Mouse (Mus musculus): ENCODE measurements at regions not wholly inside any gene's neighbourhood (a gene's known extent, or its start where the extent isn't known, plus 50 kb on each side); places are given as distances from the start of the nearest gene placed in this dataset.

GRCm38 (mm10) chr3:35141500-35142220 lies 491.5 kb downstream of the Sox2 start:
- TF ChIP-seq CTCF (IDR thresholded peaks at IDR 0.05; ENCODE audit: low read depth, low read length) = no peak
- TF ChIP-seq POLR2A (IDR thresholded peaks at IDR 0.05; ENCODE audit: borderline replicate concordance, low read depth, low read length) = no peak

Data from bone marrow macrophage, adult 2 months (primary cell).